Mouse (Mus musculus) midbrain, embryonic 14.5 days (tissue): ENCODE measurements around the gene Pycr1. TPM values are rescaled to one million over a fixed set of nuclear protein-coding genes. Genes with fewer than 3 reads are reported as not detected.

ENCODE experiments used
- ATAC-seq: fragments of 200-750 bp; cut with Nextera tagmentation; 2 replicates; pipeline ENCODE4 v1.8.0; 2017; ENCODE audit warnings: moderate number of reproducible peaks, moderate library complexity; ENCODE audit not compliant: low FRiP score, low TSS enrichment
- DNase-seq: peaks from one replicate; pipeline ENCODE4 v3.0.0-alpha.2; 2015
- H3K27ac ChIP-seq: fragments of 300-500 bp; sonication (generic); replicated peaks from 2 replicates; pipeline ENCODE4 v1.5.1; 2014; ENCODE audit warnings: mild to moderate bottlenecking, low read depth, low read length, moderate library complexity
- H3K27me3 ChIP-seq: fragments of 300-500 bp; sonication (generic); 2 replicates; pipeline ENCODE4 v1.6.1; 2014; ENCODE audit warnings: low read length, control low read depth, mixed read lengths; ENCODE audit not compliant: control insufficient read depth, insufficient read depth
- H3K36me3 ChIP-seq: fragments of 300-500 bp; sonication (generic); 2 replicates; pipeline ENCODE4 v1.6.1; 2014; ENCODE audit warnings: low read length, control low read depth; ENCODE audit not compliant: control insufficient read depth, insufficient read depth
- H3K4me1 ChIP-seq: fragments of 300-500 bp; sonication (generic); 2 replicates; pipeline ENCODE4 v1.6.1; 2014; ENCODE audit warnings: mild to moderate bottlenecking, antibody characterized with exemption, low read length, control low read depth; ENCODE audit not compliant: control insufficient read depth, insufficient read depth
- H3K4me2 ChIP-seq: fragments of 300-500 bp; sonication (generic); 2 replicates; pipeline ENCODE4 v1.6.1; 2014; ENCODE audit warnings: mild to moderate bottlenecking, low read length, moderate library complexity
- H3K4me3 ChIP-seq: fragments of 300-500 bp; sonication (generic); replicated peaks from 2 replicates; pipeline ENCODE4 v1.5.1; 2014; ENCODE audit warnings: low read depth, low read length
- H3K9ac ChIP-seq: fragments of 300-500 bp; sonication (generic); replicated peaks from 2 replicates; pipeline ENCODE4 v1.6.1; 2014; ENCODE audit warnings: mild to moderate bottlenecking, low read length, moderate library complexity
- H3K9me3 ChIP-seq: fragments of 300-500 bp; sonication (generic); 2 replicates; pipeline ENCODE4 v1.6.1; 2016; ENCODE audit warnings: low read length, control low read depth, mixed read lengths; ENCODE audit not compliant: control insufficient read depth
- WGBS: fragments of 180-500 bp; shearing (Covaris S2); extraction: QIAGEN DNeasy Blood & Tissue Kit; methylation state at CpG from one replicate; pipeline ENCODE4 v1.1.7; 2014; 5-methylcytosine and 5-hydroxymethylcytosine counted together
- polyA plus RNA-seq: library from polyadenylated mRNA; unstranded; fragments of >200 nt; fragmentation: Nextera tagmentation; extraction: Ambion mirVana; gene quantifications from 2 replicates; pipeline ENCODE4 v1.2.1, GENCODE M21; 2014

Pycr1 gene
- polyA plus RNA-seq, 1 experiment from 2014 or later = 18.5 TPM

DNA sequence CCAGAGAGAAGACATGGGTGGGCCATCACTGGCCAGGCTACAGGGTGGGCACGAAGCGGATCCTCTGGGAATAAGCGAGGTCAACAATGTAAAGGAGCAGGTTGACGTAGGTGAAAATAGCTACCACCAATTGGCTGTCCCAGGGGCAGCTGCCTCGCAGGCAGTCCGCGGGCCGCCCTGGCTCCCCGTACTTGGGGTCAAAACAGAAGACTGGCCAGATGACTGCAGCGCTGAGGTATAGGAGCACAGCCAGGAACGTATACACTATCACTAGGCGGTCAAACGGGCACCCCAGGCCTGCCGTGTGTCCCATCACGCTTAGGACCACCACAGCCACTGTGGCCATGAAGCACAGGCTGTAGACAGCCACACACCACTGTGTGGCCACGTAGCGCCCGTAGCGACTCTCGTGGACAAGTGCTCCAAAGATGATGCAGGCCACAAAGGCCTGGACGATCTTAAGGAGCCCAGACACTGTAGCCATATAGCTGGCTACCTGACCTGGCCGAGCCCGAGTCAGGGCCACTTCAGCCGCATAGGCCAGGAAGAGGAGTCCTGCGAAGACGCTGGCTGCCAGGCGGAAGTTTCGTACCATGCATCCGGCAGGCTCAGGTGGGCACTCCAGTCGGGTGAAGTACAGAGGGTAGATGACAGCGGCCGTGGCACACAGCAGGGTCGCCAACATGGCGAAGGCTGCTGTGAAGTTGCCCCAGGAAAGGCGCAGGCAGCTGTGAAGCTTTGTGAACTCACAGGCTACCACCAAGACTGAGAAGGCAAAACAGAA is 3.7 kb upstream of the Pycr1 start:
- 0 out of 2 replicates have a peak overlapping the region, but pooled peaks have one; percentile 38 for H3K9ac ChIP-seq
- peaks cover 4% of the 10 kb centered on the region; the same call in 1 of the 2 replicates for H3K27me3 ChIP-seq
- peak overlapping the region; percentile 44; the same call in 1 of the 2 replicates for H3K4me2 ChIP-seq
- 81% methylated on average over 35 of the region's 35 CpGs for WGBS
- H3K4me3 ChIP-seq = no peak overlapping the region
- ATAC-seq (no peak), DNase-seq (no peak)
- peaks cover 14% of the 10 kb centered on the region for H3K4me1 ChIP-seq
- no peak overlapping the region for H3K27ac ChIP-seq
- H3K9me3 ChIP-seq = no peaks in the 10 kb centered on the region
- H3K36me3 ChIP-seq = no peaks in the 10 kb centered on the region

DNA sequence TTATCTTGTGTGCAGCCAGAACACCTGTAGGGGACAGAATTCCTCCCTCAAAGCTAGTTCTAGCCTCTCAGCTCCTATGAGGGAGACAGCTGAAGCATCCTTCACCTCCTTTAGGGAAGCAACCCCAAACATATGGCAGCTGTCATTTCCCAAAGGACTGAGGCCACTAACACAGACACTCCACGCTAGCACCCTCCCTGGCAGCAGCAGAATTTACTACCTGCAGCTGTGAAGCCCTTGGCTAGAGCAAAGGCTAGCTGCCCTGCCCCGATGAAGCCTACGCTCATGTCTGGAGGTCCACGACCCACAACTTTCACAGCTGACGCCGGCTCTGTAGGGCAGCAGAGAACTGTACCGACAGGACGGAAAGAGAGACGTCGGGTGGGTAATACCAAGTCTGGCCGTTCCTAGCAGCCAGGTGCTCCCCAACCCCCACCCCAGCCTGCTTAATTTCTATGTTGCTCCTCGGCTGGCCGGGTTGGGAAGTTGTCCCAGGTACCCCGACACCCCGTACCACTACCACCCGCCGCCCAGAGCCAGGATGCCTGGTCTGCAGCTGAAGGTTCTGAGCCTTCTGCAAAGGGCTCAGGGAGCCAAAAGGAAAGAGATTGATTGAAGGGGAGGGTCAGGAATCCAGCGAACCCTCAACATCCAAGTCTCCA is 499 bp downstream of the Pycr1 start:
- Histone ChIP-seq H3K4me3 (peak overlapping the region; percentile 48), H3K9me3 (no peaks in the 10 kb centered on the region), H3K36me3 (no peaks in the 10 kb centered on the region), H3K9ac (peak overlapping the region; percentile 74), H3K27ac (peak overlapping the region; percentile 26; the same call in 1 of the 2 replicates), H3K4me1 (peaks cover 12% of the 10 kb centered on the region), H3K27me3 (peaks cover 4% of the 10 kb centered on the region; the same call in 1 of the 2 replicates), H3K4me2 (peak overlapping the region; percentile 91)
- ATAC-seq (peak; percentile 38; the same call in 1 of the 2 replicates), DNase-seq (no peak)
- WGBS = 2% methylated on average over 18 of the region's 18 CpGs

DNA sequence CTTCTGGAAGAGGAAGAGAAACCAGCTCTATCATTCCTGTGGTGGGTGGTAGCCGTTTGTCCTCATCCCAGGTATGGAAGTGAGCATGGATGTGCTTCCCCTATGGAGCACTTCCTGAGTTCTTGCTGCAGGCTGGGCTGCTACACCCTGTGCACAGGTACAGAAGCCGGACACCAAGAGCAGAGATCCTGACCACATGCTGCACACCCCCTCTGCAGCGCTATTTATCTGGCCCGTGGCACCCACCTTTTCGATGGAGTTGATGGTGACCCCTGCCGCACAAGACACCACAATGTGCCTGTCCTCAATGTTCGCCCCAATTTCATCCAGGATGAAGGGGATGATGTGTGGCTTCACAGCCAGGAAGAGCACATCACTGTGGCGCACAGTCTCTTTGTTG is 1.7 kb downstream of the Pycr1 start:
- ATAC-seq (no peak), DNase-seq (no peak)
- Histone ChIP-seq H3K9me3 (no peaks in the 10 kb centered on the region), H3K9ac (no peak overlapping the region), H3K27me3 (peaks cover 4% of the 10 kb centered on the region; the same call in 1 of the 2 replicates), H3K4me1 (peaks cover 9% of the 10 kb centered on the region), H3K4me3 (no peak overlapping the region), H3K27ac (no peak overlapping the region), H3K4me2 (no peak overlapping the region), H3K36me3 (no peaks in the 10 kb centered on the region)
- WGBS = 92% methylated on average over 8 of the region's 8 CpGs

DNA sequence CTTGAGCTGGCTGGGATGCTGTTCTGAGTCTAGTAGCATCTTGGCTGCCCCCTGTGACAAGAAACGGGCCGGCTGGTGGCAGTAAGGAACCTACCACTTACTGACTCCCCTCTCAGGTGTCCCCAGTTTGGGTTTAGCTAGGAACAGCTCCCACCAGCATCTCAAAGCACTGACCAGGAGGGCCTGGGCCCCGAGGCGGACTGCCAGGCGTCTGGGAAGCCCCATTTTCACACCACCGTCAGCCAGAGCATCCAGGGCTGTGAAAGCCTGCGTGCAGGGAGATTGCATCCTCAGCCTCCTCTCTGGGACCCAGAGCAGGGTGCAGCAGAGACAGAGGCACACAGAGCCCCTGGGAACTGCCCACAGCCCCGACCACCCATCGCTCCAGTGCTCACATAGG is 2.3 kb downstream of the Pycr1 start:
- no peak overlapping the region for H3K9ac ChIP-seq
- no peak overlapping the region for H3K27ac ChIP-seq
- DNase-seq (no peak), ATAC-seq (no peak)
- no peak overlapping the region for H3K4me2 ChIP-seq
- WGBS = 58% methylated on average over 9 of the region's 9 CpGs
- no peaks in the 10 kb centered on the region for H3K36me3 ChIP-seq
- no peak overlapping the region for H3K4me3 ChIP-seq
- peaks cover 4% of the 10 kb centered on the region; the same call in 1 of the 2 replicates for H3K27me3 ChIP-seq
- H3K4me1 ChIP-seq = peaks cover 9% of the 10 kb centered on the region
- no peaks in the 10 kb centered on the region for H3K9me3 ChIP-seq

- H3K36me3 ChIP-seq = no peaks in the 10 kb centered on the region
- no peak overlapping the region for H3K4me2 ChIP-seq
- no peak overlapping the region for H3K27ac ChIP-seq
- WGBS = 62% methylated on average over 5 of the region's 5 CpGs
- no peak overlapping the region for H3K9ac ChIP-seq
- no peaks in the 10 kb centered on the region for H3K27me3 ChIP-seq
- H3K4me1 ChIP-seq = peaks cover 11% of the 10 kb centered on the region
- ATAC-seq (no peak), DNase-seq (no peak)
- no peak overlapping the region for H3K4me3 ChIP-seq
- no peaks in the 10 kb centered on the region for H3K9me3 ChIP-seq
Measured at GRCm38 (mm10) chr11:120634810-120635209, 8.8 kb downstream of the Pycr1 start.

- Histone ChIP-seq H3K27me3 (no peaks in the 10 kb centered on the region), H3K27ac (peak within 1 kb of the TSS; percentile 87), H3K4me1 (peaks cover 11% of the 10 kb centered on the region), H3K9me3 (no peaks in the 10 kb centered on the region), H3K36me3 (peaks cover 8% of the 10 kb centered on the region), H3K4me3 (peak within 1 kb of the TSS; percentile 87), H3K4me2 (peak within 1 kb of the TSS; percentile 90), H3K9ac (peak within 1 kb of the TSS; percentile 89)
- WGBS = 10% methylated on average over 58 of the region's 58 CpGs
- DNase-seq (peak; percentile 99), ATAC-seq (peak; percentile 90)
Measured at GRCm38 (mm10) chr11:120633520-120634343, 9.8 kb downstream of the Pycr1 start, which contains the start of gene Mafg. Gene Mafg (minus strand): TSS chr11:120633600.

DNA sequence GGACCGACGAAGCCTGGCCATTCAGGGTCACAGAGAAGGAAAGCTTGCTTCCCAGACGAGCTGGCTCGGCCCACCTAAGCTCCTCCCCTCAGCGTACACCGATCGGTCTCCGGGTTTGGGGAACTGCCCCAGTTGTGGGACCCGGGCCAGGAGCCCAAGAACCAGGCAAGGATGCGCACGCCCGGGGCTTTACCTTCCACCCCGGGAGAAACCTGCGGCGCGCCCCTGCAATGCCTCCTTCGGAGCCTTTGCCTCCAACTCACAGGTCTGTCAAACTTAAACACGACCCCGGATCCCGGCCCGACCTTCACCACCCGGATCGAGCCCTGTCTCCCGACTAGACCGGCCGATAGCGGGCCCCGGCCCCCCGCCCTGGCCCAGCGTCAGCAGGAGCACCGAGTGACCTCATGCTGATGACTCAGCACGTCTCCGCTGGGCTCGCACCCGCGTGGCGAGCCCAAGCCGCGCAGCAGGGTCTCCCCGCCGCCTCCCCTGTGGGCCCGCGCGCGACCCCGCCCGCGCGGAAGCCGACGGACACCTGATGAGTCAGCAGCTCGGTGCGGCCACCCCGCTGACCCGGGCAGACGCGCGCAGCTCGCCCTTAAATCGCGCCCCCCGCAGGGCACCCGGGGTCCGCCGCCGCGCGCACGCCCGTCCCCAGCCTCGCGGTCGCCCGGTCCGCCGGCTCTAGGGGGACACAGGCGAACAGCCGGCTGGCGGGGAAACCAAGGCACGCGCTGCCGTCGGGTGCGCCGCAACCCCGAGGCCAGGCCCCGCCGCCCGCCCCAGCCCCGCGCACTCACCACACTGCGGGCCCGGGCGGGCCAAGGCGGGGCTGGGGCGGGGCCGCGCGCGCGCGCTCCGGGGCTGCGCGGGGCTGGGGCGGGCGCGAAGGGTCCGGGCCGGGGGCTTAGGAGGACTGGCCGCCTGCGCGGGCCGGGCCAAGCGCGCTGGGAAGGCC is 10.7 kb downstream of the Pycr1 start:
- DNase-seq = peak; percentile 75
- Histone ChIP-seq H3K4me3 (peak overlapping the region; percentile 87), H3K27me3 (no peaks in the 10 kb centered on the region), H3K9me3 (no peaks in the 10 kb centered on the region), H3K9ac (peak overlapping the region; percentile 89), H3K27ac (peak overlapping the region; percentile 87), H3K4me1 (peaks cover 11% of the 10 kb centered on the region), H3K36me3 (peaks cover 14% of the 10 kb centered on the region), H3K4me2 (peak overlapping the region; percentile 90)
- under 1% methylated on average over 112 of the region's 116 CpGs for WGBS
- peak; percentile 84 for ATAC-seq
